Comparison of ENCODE assay signal across 8 mouse cellular contexts in genomic region chr4:151044037-151044943, GRCm38 (mm10). TPM values are rescaled to one million over a fixed set of nuclear protein-coding genes. Genes with fewer than 3 reads are reported as not detected.
DNase-seq lines count a peak whose midpoint lies in the region; ATAC-seq lines count a peak whose summit lies in the region.

TSS of gene Per3 (minus strand) at chr4:151044665.

- peak; percentile 92 to 94 for ATAC-seq in hematopoietic stem cell, adult 5-6 weeks (replicated peaks in 1 of 2; ENCODE audit: insufficient read depth in 1 of 2, low FRiP score in 2 of 2, low TSS enrichment in 1 of 2, low read depth in 1 of 2, poor library complexity in 2 of 2, severe bottlenecking in 2 of 2)
- peak; percentile 97 for ATAC-seq in lung, embryonic 16.5 days (ENCODE audit: low read depth)

- peak; percentile 73 for DNase-seq in MEL-GATA-1-ER (ENCODE audit: extremely low read depth, low read depth)
- peak; percentile 99 for DNase-seq in cerebellum, adult 8-10 months
- DNase-seq in forelimb bud, embryonic 11.5 days (ENCODE audit: low read depth, low spot score) = peak; percentile 93
- DNase-seq in layer of hippocampus, adult 9-10 months (ENCODE audit: low spot score) = peak; percentile 95
- peak; percentile 96 for DNase-seq in ovary, postnatal 10 days (ENCODE audit: low spot score)
- peak; percentile 84 to 89 for DNase-seq in thymus, postnatal 10 days (ENCODE audit: low spot score in 2 of 2)

- peak within 1 kb of the TSS; percentile 76 for H3K4me2 ChIP-seq in lung, embryonic 16.5 days (ENCODE audit: low read depth, low read length)

- peaks cover 8% of the 10 kb centered on the region for H3K4me1 ChIP-seq in lung, embryonic 16.5 days (replicated peaks; ENCODE audit: control insufficient read depth, insufficient read depth, low read length)

- peak within 1 kb of the TSS; percentile 85 for H3K27ac ChIP-seq in lung, embryonic 16.5 days (ENCODE audit: low read length)

- H3K9me3 ChIP-seq in lung, embryonic 16.5 days (ENCODE audit: control insufficient read depth, low read length) = no peaks in the 10 kb centered on the region

- H3K36me3 ChIP-seq in lung, embryonic 16.5 days (ENCODE audit: control insufficient read depth, insufficient read depth, low read length) = peaks cover 8% of the 10 kb centered on the region; the same call in 1 of the 2 replicates

- H3K9ac ChIP-seq in lung, embryonic 16.5 days (ENCODE audit: low read length) = peak within 1 kb of the TSS; percentile 79

- peak within 1 kb of the TSS; percentile 66 for H3K4me3 ChIP-seq in lung, embryonic 16.5 days (ENCODE audit: low read length)

- under 1% methylated on average over 62 of the region's 79 CpGs for WGBS in lung, embryonic 16.5 days

- no peaks in the 10 kb centered on the region for H3K27me3 ChIP-seq in lung, embryonic 16.5 days (ENCODE audit: control insufficient read depth, insufficient read depth, low read depth, low read length)

RNA-seq across cellular contexts. Expression of gene Per3, which starts in this region (rescaled TPM):
- total RNA-seq in hematopoietic stem cell, adult 5-6 weeks (2017) = 10.0 and 11.0 TPM in 2 replicates
- polyA plus RNA-seq in lung, embryonic 16.5 days (2015; fragmentation: Nextera tagmentation; extraction: Ambion mirVana) = 9.2 and 11.2 TPM in 2 replicates

Comparison
In these comparisons a context has a peak if more than half of its experiments do, and no peak if none do; other contexts are left out.
1. Peak in every context shown above with its lines: DNase-seq, ATAC-seq, H3K4me3 ChIP-seq and H3K27ac ChIP-seq.